Comparison of ENCODE assay signal across 17 mouse cellular contexts in genomic region chr17:5896066-5896465, GRCm38 (mm10). TPM values are rescaled to one million over a fixed set of nuclear protein-coding genes. Genes with fewer than 3 reads are reported as not detected.
DNase-seq lines count a peak whose midpoint lies in the region; ATAC-seq lines count a peak whose summit lies in the region.
"Had no signal": no experiment of that assay in that cellular context is flagged by ENCODE, and none has a peak within 500 bp of the region (broad histone marks: within the 10 kb centered on the region; RNA-seq: fewer than 3 reads in every experiment).

No protein-coding gene starts in this region.

- 42% methylated on average over 4 of the region's 4 CpGs for WGBS in limb, embryonic 13.5 days
- WGBS in limb, embryonic 10.5 days, result 45% methylated on average over 4 of the region's 4 CpGs
- WGBS in intestine, embryonic 14.5 days, result 44% methylated on average over 4 of the region's 4 CpGs
- WGBS in stomach, embryonic 16.5 days, result 39% methylated on average over 4 of the region's 4 CpGs
- WGBS in midbrain, embryonic 14.5 days, result 80% methylated on average over 4 of the region's 4 CpGs

- intact Hi-C loops in left cerebral cortex, postnatal 36 days (cut with DNase I), result no loop called here

- H3K4me1 ChIP-seq in limb, embryonic 13.5 days, result peaks cover 4% of the 10 kb centered on the region; the same call in 1 of the 2 replicates
- H3K4me1 ChIP-seq in limb, embryonic 10.5 days, result peaks cover 15% of the 10 kb centered on the region
- H3K4me1 ChIP-seq in intestine, embryonic 14.5 days (replicated peaks; ENCODE audit: control insufficient read depth, insufficient read depth, low read length), result no peaks in the 10 kb centered on the region
- H3K4me1 ChIP-seq in stomach, embryonic 16.5 days (ENCODE audit: control insufficient read depth, insufficient read depth, low read length), result peaks cover 12% of the 10 kb centered on the region; the same call in 1 of the 2 replicates
- peaks cover 3% of the 10 kb centered on the region; the same call in 1 of the 2 replicates for H3K4me1 ChIP-seq in midbrain, embryonic 14.5 days (ENCODE audit: control insufficient read depth, insufficient read depth, low read length)
- H3K4me1 ChIP-seq: forebrain, embryonic 15.5 days had no signal

- ATAC-seq in limb, embryonic 13.5 days (ENCODE audit: low FRiP score, low read depth), result no peak
- peak; percentile 67 for ATAC-seq in intestine, embryonic 14.5 days (replicated peaks; ENCODE audit: low FRiP score, low TSS enrichment, low read depth)
- peak; percentile 76 for ATAC-seq in stomach, embryonic 16.5 days (ENCODE audit: insufficient read depth, low FRiP score)
- ATAC-seq in midbrain, embryonic 14.5 days (ENCODE audit: low FRiP score, low TSS enrichment), result no peak
- ATAC-seq: activated CD4-positive, CD25-positive, alpha-beta regulatory T cell, adult 4 months; forebrain, embryonic 15.5 days; midbrain, embryonic 16.5 days had no signal

- no peak overlapping the region for H3K4me2 ChIP-seq in limb, embryonic 13.5 days (replicated peaks)
- peak overlapping the region; percentile 20; the same call in 1 of the 2 replicates for H3K4me2 ChIP-seq in intestine, embryonic 14.5 days (ENCODE audit: low read length)
- H3K4me2 ChIP-seq in stomach, embryonic 16.5 days (ENCODE audit: low read depth, low read length), result 0 out of 2 replicates have a peak overlapping the region, but pooled peaks have one; percentile 20
- no peak overlapping the region for H3K4me2 ChIP-seq in midbrain, embryonic 14.5 days (ENCODE audit: low read length)
- H3K4me2 ChIP-seq: forebrain, embryonic 15.5 days; liver, embryonic 11.5 days had no signal

- H3K27me3 ChIP-seq in limb, embryonic 13.5 days, result no peaks in the 10 kb centered on the region
- no peaks in the 10 kb centered on the region for H3K27me3 ChIP-seq in limb, embryonic 10.5 days (ENCODE audit: low read depth, poor library complexity, severe bottlenecking)
- H3K27me3 ChIP-seq in intestine, embryonic 14.5 days (replicated peaks; ENCODE audit: control insufficient read depth, insufficient read depth, low read length), result no peaks in the 10 kb centered on the region
- no peaks in the 10 kb centered on the region for H3K27me3 ChIP-seq in stomach, embryonic 16.5 days (ENCODE audit: control insufficient read depth, insufficient read depth, low read length)
- H3K27me3 ChIP-seq in midbrain, embryonic 14.5 days (ENCODE audit: control insufficient read depth, insufficient read depth, low read length), result no peaks in the 10 kb centered on the region
- H3K27me3 ChIP-seq: forebrain, embryonic 15.5 days; megakaryocyte, embryonic 14.5 days had no signal

- DNase-seq in limb, embryonic 10.5 days (ENCODE audit: low spot score), result no peak
- DNase-seq in ZHBTc4 (ENCODE audit: low read depth, low spot score), result peak; percentile 60
- no peak for DNase-seq in intestine, embryonic 14.5 days (ENCODE audit: low spot score)
- DNase-seq in midbrain, embryonic 14.5 days, result no peak
- DNase-seq in left cerebral cortex, postnatal 36 days (ENCODE audit: low spot score in 2 of 2), result no peak
- DNase-seq: adrenal gland, postnatal 25 days; gastrocnemius, postnatal 25 days; kidney, adult 9 months; right cerebral cortex, postnatal 14 days; spleen, adult 18-20 months had no signal

- no peaks in the 10 kb centered on the region for H3K9me3 ChIP-seq in limb, embryonic 13.5 days
- no peaks in the 10 kb centered on the region for H3K9me3 ChIP-seq in limb, embryonic 10.5 days (replicated peaks)
- no peaks in the 10 kb centered on the region for H3K9me3 ChIP-seq in intestine, embryonic 14.5 days (ENCODE audit: control insufficient read depth, low read length)
- H3K9me3 ChIP-seq in stomach, embryonic 16.5 days (replicated peaks; ENCODE audit: control insufficient read depth, low read length), result no peaks in the 10 kb centered on the region
- H3K9me3 ChIP-seq in midbrain, embryonic 14.5 days (ENCODE audit: control insufficient read depth, low read length), result no peaks in the 10 kb centered on the region
- H3K9me3 ChIP-seq: forebrain, embryonic 15.5 days; megakaryocyte, embryonic 14.5 days had no signal

- peak overlapping the region; percentile 55; the same call in 1 of the 2 replicates for H3K27ac ChIP-seq in limb, embryonic 13.5 days
- H3K27ac ChIP-seq in limb, embryonic 10.5 days, result no peak overlapping the region
- peak overlapping the region; percentile 38; the same call in 1 of the 2 replicates for H3K27ac ChIP-seq in intestine, embryonic 14.5 days (ENCODE audit: low read depth)
- peak overlapping the region; percentile 64 for H3K27ac ChIP-seq in stomach, embryonic 16.5 days (ENCODE audit: low read length)
- no peak overlapping the region for H3K27ac ChIP-seq in midbrain, embryonic 14.5 days (replicated peaks; ENCODE audit: low read depth, low read length)
- H3K27ac ChIP-seq: forebrain, embryonic 15.5 days had no signal

- peaks cover 32% of the 10 kb centered on the region for H3K36me3 ChIP-seq in limb, embryonic 13.5 days
- H3K36me3 ChIP-seq in limb, embryonic 10.5 days, result peaks cover 18% of the 10 kb centered on the region
- H3K36me3 ChIP-seq in intestine, embryonic 14.5 days (ENCODE audit: control insufficient read depth, insufficient read depth, low read length), result peaks cover 25% of the 10 kb centered on the region
- peaks cover 4% of the 10 kb centered on the region; the same call in 1 of the 2 replicates for H3K36me3 ChIP-seq in stomach, embryonic 16.5 days (ENCODE audit: control insufficient read depth, insufficient read depth, low read length)
- peaks cover 8% of the 10 kb centered on the region; the same call in 1 of the 2 replicates for H3K36me3 ChIP-seq in midbrain, embryonic 14.5 days (ENCODE audit: control insufficient read depth, insufficient read depth, low read length)
- H3K36me3 ChIP-seq: forebrain, embryonic 15.5 days had no signal

- H3K4me3 ChIP-seq in limb, embryonic 13.5 days, result no peak overlapping the region
- H3K4me3 ChIP-seq in limb, embryonic 10.5 days, result no peak overlapping the region
- no peak overlapping the region for H3K4me3 ChIP-seq in intestine, embryonic 14.5 days (ENCODE audit: low read depth, low read length)
- H3K4me3 ChIP-seq in stomach, embryonic 16.5 days (replicated peaks; ENCODE audit: low read length), result no peak overlapping the region
- H3K4me3 ChIP-seq in midbrain, embryonic 14.5 days (replicated peaks; ENCODE audit: low read depth, low read length), result no peak overlapping the region
- H3K4me3 ChIP-seq: forebrain, embryonic 15.5 days; megakaryocyte, embryonic 14.5 days had no signal

- H3K9ac ChIP-seq in limb, embryonic 13.5 days, result no peak overlapping the region
- no peak overlapping the region for H3K9ac ChIP-seq in intestine, embryonic 14.5 days (ENCODE audit: low read length)
- no peak overlapping the region for H3K9ac ChIP-seq in stomach, embryonic 16.5 days (ENCODE audit: low read length)
- H3K9ac ChIP-seq in midbrain, embryonic 14.5 days (replicated peaks; ENCODE audit: low read length), result no peak overlapping the region
- H3K9ac ChIP-seq: forebrain, embryonic 15.5 days had no signal

RNA-seq across cellular contexts. Expression of gene Synj2, which starts 45.0 kb away (rescaled TPM):
- 1.8 and 1.9 TPM in 2 replicates for polyA plus RNA-seq in limb, embryonic 13.5 days (2015; fragmentation: Nextera tagmentation; extraction: Ambion mirVana)
- polyA plus RNA-seq in limb, embryonic 10.5 days (2016; fragmentation: Nextera tagmentation; extraction: Ambion mirVana), result 0.75 and 1.1 TPM in 2 replicates
- 9.0 and 10.0 TPM in 2 replicates for polyA plus RNA-seq in intestine, embryonic 14.5 days (2014; fragmentation: Nextera tagmentation; extraction: Ambion mirVana)
- 6.4 and 6.7 TPM in 2 replicates for polyA plus RNA-seq in stomach, embryonic 16.5 days (2015; fragmentation: Nextera tagmentation; extraction: Ambion mirVana)
- 0.57 and 1.2 TPM in 2 replicates for polyA plus RNA-seq in midbrain, embryonic 14.5 days (2014; fragmentation: Nextera tagmentation; extraction: Ambion mirVana)
- 100 to 1,000 TPM in 1 of 2 experiments, 10 to 100 TPM in 1; 91.8 to 103 TPM for total RNA-seq in left cerebral cortex, postnatal 36 days (2021)

RNA-seq across cellular contexts. Expression of gene Snx9, which starts 54.9 kb away (rescaled TPM):
- polyA plus RNA-seq in limb, embryonic 13.5 days (2015; fragmentation: Nextera tagmentation; extraction: Ambion mirVana), result 27.6 and 28.3 TPM in 2 replicates
- polyA plus RNA-seq in limb, embryonic 10.5 days (2016; fragmentation: Nextera tagmentation; extraction: Ambion mirVana), result 18.4 and 19.4 TPM in 2 replicates
- polyA plus RNA-seq in intestine, embryonic 14.5 days (2014; fragmentation: Nextera tagmentation; extraction: Ambion mirVana), result 41.5 and 42.7 TPM in 2 replicates
- 28.2 and 31.3 TPM in 2 replicates for polyA plus RNA-seq in stomach, embryonic 16.5 days (2015; fragmentation: Nextera tagmentation; extraction: Ambion mirVana)
- 4.5 and 8.3 TPM in 2 replicates for polyA plus RNA-seq in midbrain, embryonic 14.5 days (2014; fragmentation: Nextera tagmentation; extraction: Ambion mirVana)
- 10 to 100 TPM; 13.0 to 14.3 TPM for total RNA-seq in left cerebral cortex, postnatal 36 days (2021)

Comparison
In these comparisons a context has a peak if more than half of its experiments do, and no peak if none do; other contexts are left out.
1. H3K27ac ChIP-seq: peak in limb, embryonic 13.5 days (single experiment), intestine, embryonic 14.5 days (single experiment) and stomach, embryonic 16.5 days (single experiment); none in limb, embryonic 10.5 days (single experiment) and midbrain, embryonic 14.5 days (single experiment).
2. ATAC-seq: peak in intestine, embryonic 14.5 days (single experiment) and stomach, embryonic 16.5 days (single experiment); none in limb, embryonic 13.5 days (single experiment) and midbrain, embryonic 14.5 days (single experiment).
3. H3K4me2 ChIP-seq: peak in intestine, embryonic 14.5 days (single experiment) and stomach, embryonic 16.5 days (single experiment); none in limb, embryonic 13.5 days (single experiment) and midbrain, embryonic 14.5 days (single experiment).